Mouse (Mus musculus) frontal cortex, postnatal 36 days (tissue): Measurements from ENCODE around the gene Capn1.
"Not testable (repeated sequence)": the region's sequence is repeated elsewhere in the genome, so short reads cannot be mapped to it uniquely, and the experiment has no call there.

Experiments used
- DNase-seq, 2 experiments: peaks; one replicate each; pipeline ENCODE4 v3.0.0; 2022; ENCODE audit warnings: low spot score in 2 of 2

The Capn1 gene

DNA sequence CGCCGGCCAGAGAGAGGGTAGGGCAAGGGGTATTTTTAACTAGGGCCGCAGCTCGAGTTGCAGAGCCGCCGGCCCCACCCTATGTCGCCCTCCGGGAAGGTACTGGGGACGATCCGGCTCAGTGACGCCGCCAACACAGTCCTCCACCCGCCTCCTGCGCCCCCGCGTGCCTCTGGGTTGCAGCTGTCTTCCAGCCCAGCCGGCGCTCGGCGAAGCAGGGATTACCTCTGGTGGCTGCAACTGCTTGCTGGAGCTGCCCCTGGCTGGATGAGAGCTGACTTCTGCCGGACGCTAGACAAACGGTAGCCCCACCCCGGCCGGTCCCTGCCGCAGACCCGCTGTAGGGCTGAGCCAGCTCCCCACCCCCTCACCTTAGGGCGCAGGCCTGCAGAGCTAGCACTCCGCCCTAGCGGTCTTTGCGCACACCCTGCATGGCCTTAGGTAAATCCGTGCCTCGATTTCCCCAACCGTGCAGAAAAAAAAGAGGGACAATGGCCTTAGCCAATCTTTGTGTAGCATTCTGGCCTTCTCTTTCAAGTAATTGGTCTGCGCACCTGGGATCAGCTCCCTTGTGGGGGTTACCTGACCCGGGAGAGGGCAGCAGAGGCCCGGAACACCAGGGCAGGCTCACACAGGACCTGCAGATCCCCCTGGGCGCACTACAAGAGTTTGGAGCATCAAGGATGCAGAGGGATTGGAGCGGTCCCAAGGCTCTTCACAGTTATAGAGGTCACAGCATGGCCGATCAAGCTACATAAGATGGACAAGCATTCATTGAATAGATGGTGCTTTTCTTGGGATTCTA, at the start of gene Capn1:
Gene Capn1, minus strand, starts transcription at position 387 of the 805 bp plus-strand sequence.
- peak; percentile 73 to 76 for DNase-seq

DNA sequence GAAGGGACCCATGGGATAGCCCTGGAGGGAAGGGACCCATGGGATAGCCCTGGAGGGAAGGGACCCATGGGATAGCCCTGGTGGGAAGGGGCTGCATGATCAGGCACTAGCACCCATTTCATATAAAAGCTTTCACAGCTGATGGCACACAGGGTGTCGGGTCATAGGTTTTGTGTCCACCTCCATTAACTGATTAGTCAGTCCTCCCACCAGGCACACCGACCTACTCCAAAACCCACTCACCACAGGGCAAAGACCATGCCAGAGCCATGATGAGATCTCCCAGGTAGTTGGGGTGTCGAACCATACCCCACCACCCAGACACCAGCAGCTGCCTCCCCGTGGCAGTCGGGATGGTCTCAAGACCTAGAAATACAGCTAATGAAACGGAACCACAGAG, 47.4 kb upstream of the Capn1 start:
- no peak for DNase-seq

DNA sequence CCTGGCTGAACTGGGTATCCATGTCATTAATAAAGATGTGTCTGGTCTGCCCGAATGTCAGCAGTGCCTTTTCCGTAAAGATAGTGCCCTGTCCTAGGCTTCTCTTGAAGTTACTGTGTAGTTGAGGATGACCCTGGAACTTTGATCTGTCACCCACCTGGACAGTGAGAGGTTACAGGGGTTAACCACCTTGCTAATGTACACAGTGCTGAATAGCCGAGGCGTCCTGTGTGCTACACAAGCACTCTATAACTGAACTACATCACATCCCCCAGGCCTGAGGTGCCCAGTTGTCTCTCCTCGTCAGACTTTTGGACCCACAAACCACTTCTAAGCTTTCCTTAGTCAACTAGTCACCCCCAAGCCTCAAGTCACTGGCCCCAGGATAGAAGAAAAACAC, 46.7 kb upstream of the Capn1 start:
- no peak for DNase-seq

DNA sequence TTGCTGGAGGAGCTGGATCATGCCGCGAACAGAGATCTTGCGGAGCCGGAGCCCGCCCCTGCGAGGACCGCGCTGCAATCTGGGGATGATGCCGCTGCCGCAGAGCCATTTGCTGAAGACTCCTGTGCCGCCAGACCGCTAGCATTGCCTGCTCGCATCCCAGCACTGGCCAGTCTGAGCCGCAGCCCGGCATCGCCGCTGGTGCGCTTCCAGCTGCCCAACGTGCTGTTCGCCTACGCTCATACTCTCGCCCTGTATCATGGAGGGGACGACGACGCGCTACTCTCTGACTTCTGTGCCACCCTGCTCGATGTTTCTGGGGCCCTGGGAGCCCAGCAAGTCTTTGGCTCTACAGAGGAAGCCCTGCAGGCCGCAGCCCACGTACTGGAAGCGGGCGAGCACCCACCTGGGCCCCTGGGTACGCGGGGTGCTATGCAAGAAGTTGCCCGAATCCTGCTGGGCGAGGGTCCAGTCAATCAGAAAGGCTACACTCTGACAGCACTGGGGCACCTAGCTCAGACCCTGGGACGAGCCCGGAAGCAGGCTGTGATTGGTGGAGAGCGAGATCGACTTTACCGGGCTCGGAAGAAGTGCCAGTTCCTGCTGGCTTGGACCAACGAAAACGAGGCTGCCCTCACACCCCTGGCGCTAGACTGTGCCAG, 46.1 kb upstream of the Capn1 start:
- peak; percentile 36 to 39 for DNase-seq

DNA sequence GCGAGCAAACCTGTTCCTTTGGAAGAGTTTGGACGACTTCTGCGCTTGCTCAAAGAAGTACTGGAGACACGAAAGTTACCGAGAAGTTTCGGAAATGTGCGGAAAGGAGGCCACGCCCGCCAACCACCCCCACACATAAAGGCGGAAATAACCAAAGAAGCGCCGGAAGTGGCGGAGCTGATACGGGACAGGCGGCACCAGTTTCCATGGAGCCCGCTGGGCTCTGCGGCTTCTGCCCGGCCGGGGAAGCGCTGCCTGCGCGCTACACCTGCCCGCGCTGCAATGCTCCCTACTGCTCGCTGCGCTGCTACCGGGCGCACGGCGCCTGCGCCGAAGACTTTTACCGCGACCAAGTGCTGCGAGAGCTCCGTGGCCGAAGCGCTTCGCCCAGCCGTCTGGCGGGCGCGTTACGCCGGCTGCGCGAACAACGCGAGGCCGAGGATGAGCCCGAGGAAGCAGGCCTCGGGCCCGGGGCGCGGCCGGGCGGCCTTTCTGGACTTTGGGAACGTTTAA, 45.4 kb upstream of the Capn1 start, which contains the start of gene Znhit2:
Gene Znhit2, plus strand, starts transcription at position 172 of the 513 bp plus-strand sequence.
- DNase-seq: peak; percentile 93 to 97

DNA sequence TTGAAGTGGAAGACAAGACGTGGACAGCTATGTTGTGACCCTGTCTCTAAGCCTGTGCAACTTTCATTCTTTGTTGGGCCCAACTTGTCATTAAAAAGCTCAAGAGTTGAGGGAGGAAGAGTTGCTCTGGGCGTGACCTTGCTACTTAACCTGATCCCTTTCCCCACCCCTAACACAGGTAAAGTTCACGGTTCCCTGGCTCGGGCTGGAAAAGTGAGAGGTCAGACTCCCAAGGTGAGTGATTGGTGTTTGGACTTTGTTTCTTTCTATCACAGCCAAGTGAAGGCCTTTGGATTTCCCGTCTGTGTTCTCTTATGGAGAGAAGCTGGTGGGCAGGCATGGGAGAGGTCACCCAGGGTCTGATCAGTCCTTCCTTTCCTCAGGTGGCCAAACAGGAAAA, 43.3 kb upstream of the Capn1 start:
- DNase-seq: no peak

DNA sequence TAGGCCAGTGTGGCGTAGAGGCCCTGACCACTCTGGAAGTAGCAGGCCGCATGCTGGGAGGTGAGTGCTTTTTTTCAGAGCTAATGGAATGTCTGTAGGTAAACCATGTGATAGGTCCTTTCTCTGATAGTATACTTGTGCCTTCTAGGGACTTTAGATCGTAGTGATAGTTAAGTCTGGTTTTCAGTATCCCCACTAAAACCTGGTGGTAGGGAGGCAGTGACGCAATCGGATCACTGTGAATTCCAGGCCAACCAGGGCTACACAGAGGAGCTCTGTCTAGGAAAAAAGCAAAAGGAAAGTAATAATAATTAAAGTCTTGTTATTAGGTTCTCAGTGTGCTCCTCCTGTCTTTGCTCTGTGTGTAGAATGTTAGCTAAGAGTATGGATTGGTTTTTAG, 42.8 kb upstream of the Capn1 start:
- no peak for DNase-seq

DNA sequence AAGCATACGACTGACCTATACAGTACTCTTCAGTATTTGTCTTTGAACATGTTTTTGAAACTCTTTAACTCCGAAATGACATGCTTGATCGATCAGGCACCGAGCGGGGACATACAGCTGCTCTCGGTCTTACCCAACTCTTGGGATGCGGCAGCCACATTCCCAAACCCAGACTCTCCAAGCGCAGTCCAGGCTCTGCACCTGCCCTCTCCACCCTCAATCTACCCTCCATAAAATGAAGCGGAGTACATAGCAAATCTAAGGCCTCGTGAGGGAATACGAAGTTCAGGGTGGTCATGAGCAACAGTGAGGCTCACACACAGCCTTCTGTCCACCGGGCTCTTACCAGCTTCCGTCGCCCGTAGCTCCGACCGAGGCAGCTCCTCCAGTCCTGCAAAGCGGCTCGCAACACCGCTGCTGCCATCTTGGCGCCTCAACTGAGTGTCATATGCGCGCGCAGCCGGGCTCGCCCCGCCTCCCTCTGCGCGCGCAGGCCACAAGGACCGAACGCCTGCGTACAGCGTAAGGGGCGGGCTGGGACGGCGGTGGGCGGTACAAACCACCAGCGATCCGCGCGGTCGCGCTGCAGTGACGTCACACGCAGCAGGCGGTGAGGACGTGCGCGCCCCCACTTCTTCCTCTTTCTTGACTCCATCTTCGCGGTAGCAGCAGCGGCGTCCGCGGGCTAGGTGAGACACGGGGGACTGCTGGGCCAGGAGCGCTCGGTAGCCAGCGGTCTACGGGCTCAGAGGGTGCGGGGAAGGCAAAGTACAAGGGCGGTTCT, 41.8 kb upstream of the Capn1 start, which contains the start of the genes Mrpl49 and Fau:
Gene Mrpl49, minus strand, starts transcription at position 473 of the 784 bp plus-strand sequence.
Gene Fau, plus strand, starts transcription at position 532 of the 784 bp plus-strand sequence.
- peak; percentile 99 for DNase-seq

DNA sequence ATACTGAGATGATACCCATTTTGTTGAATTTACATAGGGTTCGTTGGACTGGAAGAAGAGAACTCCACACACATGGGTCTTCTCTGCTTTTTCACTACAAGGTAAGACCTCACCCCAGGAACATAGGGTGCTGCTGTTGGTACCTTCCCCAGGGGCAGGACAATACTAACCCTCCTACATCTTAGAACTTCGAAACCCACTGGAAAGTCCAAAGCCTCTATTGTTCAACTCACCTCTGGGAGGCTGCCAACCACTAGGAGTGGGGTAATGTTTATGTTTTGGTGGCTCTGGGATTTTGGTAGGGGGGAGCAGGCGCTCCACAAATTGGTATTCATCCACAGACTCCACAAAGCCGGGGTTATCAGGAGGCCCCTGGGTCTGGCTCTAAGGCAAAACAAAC, 41.0 kb upstream of the Capn1 start:
- no peak for DNase-seq

DNA sequence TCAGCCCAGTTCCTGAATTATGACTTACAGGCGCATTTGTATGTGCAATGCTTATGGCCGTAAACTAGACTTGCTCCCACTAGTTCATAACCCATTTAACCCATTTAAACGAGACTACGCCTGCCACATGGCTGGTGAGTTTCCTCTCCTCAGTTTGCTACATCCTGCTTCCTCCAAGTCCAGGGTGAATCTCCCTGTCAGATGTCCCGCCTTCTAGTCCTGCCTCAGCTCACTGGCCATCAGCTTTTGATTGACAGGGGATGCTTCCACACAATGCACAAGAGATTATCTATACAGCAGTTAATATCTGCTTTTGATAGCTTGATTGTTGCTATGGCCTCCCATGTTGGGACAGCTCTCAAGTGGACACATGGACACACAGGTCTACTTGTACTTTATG, 38.6 kb upstream of the Capn1 start:
- DNase-seq: no peak

DNA sequence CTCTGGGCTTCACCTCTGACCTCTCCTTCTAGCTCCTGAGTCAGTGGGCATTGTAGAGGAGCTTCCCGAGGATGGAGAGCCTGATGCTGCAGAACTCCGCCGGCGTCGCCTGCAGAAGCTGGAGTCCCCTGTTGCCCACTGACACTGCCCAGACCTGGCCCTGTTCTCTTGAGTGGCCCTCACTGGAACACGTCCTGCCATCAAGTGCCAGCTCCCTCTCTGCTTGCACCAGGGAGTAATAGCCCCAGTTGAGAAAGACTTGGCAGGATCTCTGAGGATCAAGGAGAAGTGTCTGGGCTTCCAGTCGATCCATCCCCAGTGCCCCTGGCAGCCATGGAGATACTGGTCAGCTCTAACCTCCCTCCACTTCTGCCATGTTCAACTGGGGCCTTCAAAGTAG, 36.8 kb upstream of the Capn1 start:
- no peak for DNase-seq

DNA sequence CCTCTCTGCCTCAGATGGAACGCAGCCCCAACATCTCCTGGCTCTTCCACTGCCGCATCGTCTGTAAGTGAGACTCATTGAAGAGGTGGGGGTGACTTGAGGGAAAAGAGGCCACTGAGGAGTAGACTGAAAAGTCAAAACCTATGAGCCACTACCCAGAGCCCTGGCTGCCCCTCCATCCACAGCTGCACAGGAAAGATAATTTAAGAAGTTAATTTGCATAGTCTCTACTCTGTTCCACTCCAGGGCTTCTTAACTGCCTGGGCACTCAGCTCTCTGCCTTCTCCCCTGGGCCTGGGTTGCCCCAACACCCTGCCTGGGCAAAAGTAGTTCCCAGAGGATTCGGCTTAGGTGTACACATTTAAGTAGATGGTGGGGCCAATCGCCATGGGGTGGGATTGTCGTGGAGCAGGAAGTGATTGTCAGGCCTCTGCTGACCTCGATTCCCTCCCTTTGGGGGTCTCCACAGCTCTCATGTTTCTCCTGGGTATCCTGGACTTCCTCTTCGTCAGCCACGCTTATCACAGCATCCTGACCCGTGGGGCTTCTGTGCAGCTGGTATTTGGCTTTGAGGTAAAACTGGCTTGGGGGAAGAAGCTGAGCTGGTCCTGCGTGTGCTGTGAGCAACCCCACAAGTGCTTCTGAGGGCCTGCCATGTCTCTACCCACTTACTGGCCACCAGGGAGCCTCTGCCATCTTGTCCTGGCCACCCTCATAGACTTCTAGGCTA, 33.1 kb upstream of the Capn1 start:
- no peak for DNase-seq

DNA sequence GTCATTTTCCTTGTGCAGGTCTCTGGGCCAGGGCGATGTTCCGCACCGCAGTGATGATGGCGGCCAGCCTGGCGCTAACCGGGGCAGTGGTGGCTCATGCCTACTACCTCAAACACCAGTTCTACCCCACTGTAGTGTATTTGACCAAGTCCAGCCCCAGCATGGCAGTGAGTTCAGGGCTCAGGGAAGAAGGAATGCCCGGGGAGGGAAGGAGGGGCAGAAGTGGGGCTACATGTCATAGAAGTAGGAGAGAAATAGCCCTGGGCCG, 32.1 kb upstream of the Capn1 start:
- no peak for DNase-seq

DNA sequence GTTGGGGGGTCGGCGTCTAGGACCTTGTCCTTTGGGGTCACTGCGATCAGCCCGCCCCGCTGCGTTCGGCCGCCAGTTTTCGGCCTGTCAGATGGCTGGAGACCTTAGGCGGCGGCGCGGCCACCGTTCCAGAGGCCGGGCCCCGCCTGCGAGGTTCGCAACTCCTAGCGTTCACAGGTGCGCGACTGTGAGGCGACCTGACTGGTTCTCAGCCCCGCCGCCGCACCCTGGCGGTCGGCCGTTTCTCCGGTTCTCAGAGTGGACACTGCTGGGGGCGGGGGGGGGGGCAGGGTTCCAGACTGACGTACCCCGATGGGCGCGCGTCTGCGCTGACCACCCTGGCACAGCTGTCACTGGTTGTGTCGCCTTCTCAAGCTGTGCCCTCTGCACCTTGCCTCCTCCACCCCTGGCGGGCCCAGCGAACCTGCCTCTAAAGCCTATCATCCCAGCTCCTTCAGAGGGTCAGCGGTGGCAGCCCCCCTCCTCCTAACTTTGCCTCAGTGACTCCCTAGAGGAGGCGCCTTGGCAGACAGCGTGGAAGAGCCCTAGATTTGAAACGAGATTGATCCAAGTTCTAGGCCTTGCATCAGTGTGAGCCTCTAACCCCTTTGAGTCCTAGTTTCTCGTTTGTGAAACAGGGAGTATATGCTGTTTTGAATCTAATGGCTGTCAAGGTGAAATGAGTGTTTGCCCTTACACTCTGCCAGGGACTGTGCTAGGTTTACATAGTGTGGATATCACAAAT, 31.6 kb upstream of the Capn1 start:
- no peak for DNase-seq

DNA sequence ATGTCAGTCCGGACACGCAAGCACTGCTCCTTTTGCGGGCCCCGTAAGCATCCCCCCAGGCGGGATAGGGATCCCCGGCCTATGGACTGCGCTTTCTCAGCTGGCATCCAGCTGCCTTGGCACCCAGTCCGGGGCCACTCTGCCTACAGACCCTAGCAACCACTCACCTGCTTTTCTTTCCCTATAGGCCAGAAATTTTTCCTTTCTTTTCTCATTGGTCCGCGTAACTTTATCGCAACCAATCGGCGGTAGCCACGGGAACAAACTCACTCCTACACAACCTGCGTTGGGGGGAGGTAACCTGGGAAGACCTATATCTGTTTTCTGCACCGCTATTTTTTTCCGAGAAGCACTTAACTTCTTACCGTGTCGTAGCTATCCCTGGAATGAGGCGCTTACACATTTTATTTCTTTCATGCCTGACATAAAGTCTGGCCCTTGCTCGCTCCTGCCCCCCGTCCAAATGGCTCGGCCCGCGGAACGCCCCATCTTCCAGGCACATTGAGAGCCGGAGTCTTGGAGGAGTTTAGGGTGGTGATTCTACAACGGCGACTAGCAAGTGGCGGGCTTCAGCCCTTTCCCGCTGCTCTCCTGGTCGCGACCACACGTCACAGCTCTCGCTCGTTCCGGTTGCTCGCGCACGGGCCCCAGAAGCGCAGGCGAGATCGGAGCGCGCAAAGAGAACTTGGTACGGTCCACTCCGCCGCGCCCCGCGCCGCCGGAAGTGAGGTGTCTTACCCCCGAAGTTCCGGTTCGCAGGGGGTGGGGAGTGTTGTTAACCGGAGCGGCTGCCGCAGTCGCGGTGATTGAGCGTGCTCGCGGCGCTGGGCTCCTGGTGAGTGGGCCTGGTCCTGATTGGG, 30.8 kb upstream of the Capn1 start, which contains the start of gene Syvn1:
Gene Syvn1, plus strand, starts transcription at position 283 of the 860 bp plus-strand sequence.
- DNase-seq: peak; percentile 92 to 93

DNA sequence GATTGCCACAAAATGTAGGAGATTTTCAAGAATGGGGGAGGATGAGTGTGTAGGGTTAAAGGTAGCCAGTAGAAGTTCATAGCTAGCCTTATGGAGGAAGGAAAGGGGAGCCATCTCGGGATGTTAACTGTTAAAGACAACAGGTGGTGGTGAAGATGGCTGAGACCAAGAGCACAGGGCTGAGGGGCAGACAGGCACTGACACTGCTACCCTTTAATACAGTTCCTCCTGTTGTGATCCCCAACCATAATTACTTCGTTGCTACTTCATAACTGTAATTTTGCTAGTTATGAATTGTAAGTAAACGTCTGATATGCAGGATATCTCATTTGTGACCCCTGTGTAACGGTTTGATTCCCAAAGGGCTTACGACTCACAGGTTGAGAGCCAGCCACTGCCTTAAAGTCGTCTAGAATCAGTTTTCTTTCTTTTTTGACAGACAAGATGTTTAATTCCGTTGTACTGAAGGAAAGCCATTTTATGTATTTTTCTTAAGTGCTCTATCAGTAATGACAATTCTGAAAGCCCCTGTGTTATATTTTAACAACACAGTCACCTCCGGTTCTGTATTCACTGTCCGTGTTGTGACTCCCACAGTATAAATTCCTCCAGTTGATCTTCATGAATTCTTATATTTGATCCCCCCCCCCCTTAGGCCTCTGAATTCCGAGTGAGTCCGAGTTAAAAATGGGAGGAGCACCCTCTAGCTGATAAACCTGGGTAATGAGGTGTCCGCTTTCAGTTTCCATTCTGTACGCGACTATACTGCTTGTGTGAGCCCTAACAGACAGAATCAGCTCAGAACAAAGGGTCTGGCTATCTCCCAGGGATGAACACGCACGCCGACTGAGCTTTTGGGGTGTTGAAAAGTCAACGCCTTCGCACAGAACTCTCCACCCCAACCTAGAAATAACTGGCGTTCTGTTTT, 29.9 kb upstream of the Capn1 start:
- DNase-seq: no peak

DNA sequence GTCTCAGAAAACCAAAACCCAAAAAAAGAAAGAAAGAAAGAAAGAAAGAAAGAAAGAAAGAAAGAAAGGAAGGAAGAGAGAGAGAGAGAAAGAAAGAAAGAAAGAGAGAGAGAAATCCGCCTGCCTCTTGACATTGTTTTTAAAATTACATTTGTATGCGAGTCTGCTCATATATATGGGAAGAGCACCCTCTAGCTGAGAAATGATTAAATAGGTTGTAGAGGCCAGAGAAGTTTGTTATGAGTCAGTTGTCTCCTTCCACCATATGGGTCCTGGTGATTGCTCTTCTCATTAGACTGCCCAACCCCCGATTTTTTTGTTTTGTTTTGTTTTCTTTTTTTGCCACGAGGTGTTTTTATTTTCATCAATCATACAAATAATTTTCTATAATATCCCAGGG, 28.4 kb upstream of the Capn1 start:
- DNase-seq: not testable (repeated sequence)

DNA sequence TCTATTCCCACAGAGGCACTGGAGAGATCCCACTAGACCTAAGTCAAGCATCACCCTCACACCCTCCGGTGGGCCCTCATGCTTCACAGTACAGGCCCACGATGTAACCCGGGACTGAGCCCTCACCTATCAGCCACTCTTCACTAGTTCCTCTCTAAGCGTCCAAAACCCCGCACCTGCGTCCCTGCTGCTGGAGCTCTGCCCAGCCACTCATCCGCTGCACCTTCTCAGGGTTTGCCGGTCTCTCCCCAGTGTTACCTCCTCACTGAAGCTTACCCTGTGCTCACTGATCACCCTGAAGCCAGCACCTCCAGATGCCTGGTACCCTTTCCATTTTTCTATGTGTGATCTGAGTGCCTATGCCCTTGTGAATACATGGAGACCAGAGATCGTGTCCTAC, 26.6 kb upstream of the Capn1 start:
- no peak for DNase-seq

DNA sequence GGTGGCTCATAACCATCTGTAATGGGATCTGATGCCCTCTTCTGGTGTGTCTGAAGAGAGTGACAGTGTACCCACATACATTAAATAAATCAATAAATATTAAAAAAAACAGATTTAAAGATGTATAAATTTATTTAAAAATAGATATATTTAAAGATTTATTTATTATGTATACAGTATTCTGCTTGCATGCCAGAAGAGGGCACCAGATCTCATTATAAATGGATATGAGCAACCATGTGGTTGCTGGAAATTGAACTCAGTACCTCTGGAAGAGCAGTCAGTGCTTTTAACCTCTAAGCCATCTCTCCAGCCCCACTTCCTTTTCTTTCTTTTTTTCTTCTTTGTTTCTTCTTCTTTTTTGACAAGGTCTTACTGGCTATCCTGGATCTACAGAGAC, 24.3 kb upstream of the Capn1 start:
- DNase-seq: no peak
